Mouse (Mus musculus) lung, postnatal 0 days (tissue): ENCODE measurements around the gene Romo1.

ENCODE experiments used
- CTCF ChIP-seq: IDR thresholded peaks from 2 replicates; pipeline ENCODE4 v1.5.1; 2016; ENCODE audit warnings: antibody characterized with exemption, mild to moderate bottlenecking
- EP300 ChIP-seq: IDR thresholded peaks from 2 replicates; pipeline ENCODE4 v1.6.1; 2016; ENCODE audit warnings: antibody characterized with exemption, mild to moderate bottlenecking, control low read depth

DNA sequence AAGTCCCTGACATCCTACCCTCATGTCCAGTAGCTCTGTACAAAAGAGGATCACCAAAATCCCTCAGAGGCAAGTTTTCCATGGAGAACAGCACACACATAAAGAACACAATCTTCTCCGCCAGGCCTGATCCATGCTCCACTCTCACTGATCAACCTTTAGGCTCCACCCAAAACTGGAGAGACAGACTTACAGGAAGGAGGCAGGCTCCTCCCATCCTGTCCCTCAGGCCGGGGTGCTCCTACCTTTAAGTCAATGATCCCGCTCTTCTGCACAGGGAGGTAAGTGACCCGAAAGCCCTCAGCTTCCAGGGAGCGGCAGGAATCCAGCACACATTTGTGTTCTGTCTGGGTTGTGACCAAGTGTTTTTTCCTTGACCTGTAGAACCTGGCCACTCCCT is 9.7 kb upstream of the Romo1 start:
- TF ChIP-seq CTCF (no peak), EP300 (no peak)
